Mouse (Mus musculus) CH12.LX (cell line): ENCODE data around the gene Trmt10b. TPM values are rescaled to one million over a fixed set of nuclear protein-coding genes. Genes with fewer than 3 reads are reported as not detected.

Source experiments
- DNase-seq: peaks from one replicate; pipeline ENCODE4 v3.0.0-alpha.2; 2013; ENCODE audit errors: extremely low read depth
- H3K27ac ChIP-seq: 2 replicates; pipeline ENCODE4 v1.5.1; 2012; ENCODE audit warnings: low read depth, mild to moderate bottlenecking, control low read depth, moderate library complexity; ENCODE audit not compliant: insufficient read depth
- H3K27me3 ChIP-seq: replicated peaks from 2 replicates; pipeline ENCODE3; 2012; ENCODE audit warnings: inconsistent platforms
- H3K36me3 ChIP-seq, 2 experiments: replicated peaks in 1 of 2; 2 replicates each; pipeline versions ENCODE3 to v1.6.1; 2012; ENCODE audit warnings: inconsistent platforms in 1 of 2, low read length in 1 of 2, mild to moderate bottlenecking in 1 of 2, mixed read lengths in 1 of 2, moderate library complexity in 1 of 2; ENCODE audit not compliant: control insufficient read depth in 1 of 2, insufficient read depth in 1 of 2
- H3K4me1 ChIP-seq, 2 experiments: 2 replicates each; pipeline ENCODE4 v1.6.1; 2012; ENCODE audit warnings: inconsistent platforms in 1 of 2, moderate library complexity in 1 of 2; ENCODE audit not compliant: insufficient read depth in 2 of 2, control insufficient read depth in 1 of 2
- H3K4me2 ChIP-seq: 2 replicates; pipeline ENCODE4 v1.6.1; 2012; ENCODE audit warnings: low read depth, mild to moderate bottlenecking, control low read depth; ENCODE audit not compliant: poor library complexity, insufficient read depth, severe bottlenecking
- H3K4me3 ChIP-seq, 3 experiments: fragments of 150-350 bp in 1 of 3; sonication (generic) in 1 of 3; replicated peaks in 1 of 3; 2 replicates each; pipeline versions ENCODE3 to v1.5.1; 2011 to 2012; ENCODE audit warnings: low read depth in 2 of 3, low read length in 2 of 3, mild to moderate bottlenecking in 2 of 3, moderate library complexity in 2 of 3, control low read depth in 1 of 3, improper control_type of control experiment in 1 of 3, inconsistent platforms in 1 of 3, mixed read lengths in 1 of 3; ENCODE audit not compliant: poor library complexity in 1 of 3
- H3K79me2 ChIP-seq: replicated peaks from 2 replicates; pipeline ENCODE4 v1.6.1; 2012; ENCODE audit warnings: mild to moderate bottlenecking, moderate library complexity; ENCODE audit not compliant: control insufficient read depth, poor library complexity, insufficient read depth, severe bottlenecking; ENCODE audit errors: extremely low read depth
- H3K9ac ChIP-seq: 2 replicates; pipeline ENCODE4 v1.6.1; 2012; ENCODE audit warnings: low read depth, mild to moderate bottlenecking, control low read depth, moderate library complexity; ENCODE audit not compliant: insufficient read depth
- H3K9me3 ChIP-seq: replicated peaks from 2 replicates; pipeline ENCODE3; 2012; ENCODE audit warnings: low read length, inconsistent platforms, mixed read lengths
- CHD1 ChIP-seq: IDR thresholded peaks from 2 replicates; pipeline ENCODE4 v1.6.1; 2012; ENCODE audit warnings: low read depth, low read length, improper control_type of control experiment, inconsistent platforms
- ELF1 ChIP-seq: IDR thresholded peaks from 2 replicates; pipeline ENCODE4 v1.6.1; 2014; ENCODE audit warnings: low read depth, mild to moderate bottlenecking, inconsistent platforms, low read length, improper control_type of control experiment
- EP300 ChIP-seq: IDR thresholded peaks from 2 replicates; pipeline ENCODE4 v1.6.1; 2011; ENCODE audit warnings: low read length, improper control_type of control experiment
- ETS1 ChIP-seq: conservative IDR thresholded peaks from 2 replicates; pipeline ENCODE4 v1.6.1; 2012; ENCODE audit warnings: low read depth, mild to moderate bottlenecking, inconsistent platforms, low read length, improper control_type of control experiment, moderate library complexity
- IRF4 ChIP-seq: IDR thresholded peaks from 2 replicates; pipeline ENCODE4 v1.6.1; 2014; ENCODE audit warnings: low read depth, mild to moderate bottlenecking, inconsistent platforms, low read length, improper control_type of control experiment
- JUND ChIP-seq: conservative IDR thresholded peaks from 2 replicates; pipeline ENCODE4 v1.6.1; 2011; ENCODE audit warnings: low read depth, low read length, improper control_type of control experiment
- KAT2A ChIP-seq: IDR thresholded peaks from 2 replicates; pipeline ENCODE4 v1.6.1; 2012; ENCODE audit warnings: low read length, improper control_type of control experiment, inconsistent platforms; ENCODE audit not compliant: insufficient replicate concordance
- MAFK ChIP-seq: IDR thresholded peaks from 2 replicates; pipeline ENCODE4 v1.6.1; 2011; ENCODE audit warnings: low read length, improper control_type of control experiment; ENCODE audit not compliant: insufficient replicate concordance
- MAX ChIP-seq: IDR thresholded peaks from 2 replicates; pipeline ENCODE4 v1.6.1; 2011; ENCODE audit warnings: low read length, improper control_type of control experiment
- MAZ ChIP-seq: IDR thresholded peaks from 2 replicates; pipeline ENCODE4 v1.6.1; 2012; ENCODE audit warnings: low read depth, mild to moderate bottlenecking, inconsistent platforms, low read length, improper control_type of control experiment, moderate library complexity
- MEF2A ChIP-seq: IDR thresholded peaks from 2 replicates; pipeline ENCODE4 v1.6.1; 2014; ENCODE audit warnings: low read depth, mild to moderate bottlenecking, inconsistent platforms, low read length, improper control_type of control experiment, borderline replicate concordance
- MYC ChIP-seq: IDR thresholded peaks from 2 replicates; pipeline ENCODE4 v1.6.1; 2011; ENCODE audit warnings: low read depth, mild to moderate bottlenecking, improper control_type of control experiment, low read length
- NRF1 ChIP-seq: IDR thresholded peaks from 2 replicates; pipeline ENCODE4 v1.6.1; 2014; ENCODE audit warnings: low read depth, mild to moderate bottlenecking, inconsistent platforms, low read length, improper control_type of control experiment, moderate library complexity
- POLR2A ChIP-seq: IDR thresholded peaks from 2 replicates; pipeline ENCODE4 v1.6.1; 2011; ENCODE audit warnings: low read depth, mild to moderate bottlenecking, improper control_type of control experiment, low read length
- POLR2AphosphoS2 ChIP-seq: IDR thresholded peaks from 2 replicates; pipeline ENCODE4 v1.6.1; 2011; ENCODE audit warnings: low read depth, low read length, improper control_type of control experiment
- RAD21 ChIP-seq: IDR thresholded peaks from 2 replicates; pipeline ENCODE4 v1.6.1; 2011; ENCODE audit warnings: low read depth, mild to moderate bottlenecking, low read length, improper control_type of control experiment, moderate library complexity
- SIN3A ChIP-seq: IDR thresholded peaks from 2 replicates; pipeline ENCODE4 v1.6.1; 2012; ENCODE audit warnings: low read length, improper control_type of control experiment, inconsistent platforms
- SMC3 ChIP-seq: IDR thresholded peaks from 2 replicates; pipeline ENCODE4 v1.6.1; 2011; ENCODE audit warnings: low read depth, low read length, improper control_type of control experiment
- TCF12 ChIP-seq: IDR thresholded peaks from 2 replicates; pipeline ENCODE4 v1.6.1; 2014; ENCODE audit warnings: low read depth, mild to moderate bottlenecking, inconsistent platforms, low read length, improper control_type of control experiment
- USF1 ChIP-seq: IDR thresholded peaks from 2 replicates; pipeline ENCODE4 v1.6.1; 2014; ENCODE audit warnings: low read depth, mild to moderate bottlenecking, inconsistent platforms, low read length, improper control_type of control experiment
- USF2 ChIP-seq: conservative IDR thresholded peaks from 2 replicates; pipeline ENCODE4 v1.6.1; 2011; ENCODE audit warnings: low read depth, low read length, improper control_type of control experiment
- ZC3H11A ChIP-seq: IDR thresholded peaks from 2 replicates; pipeline ENCODE4 v1.6.1; 2012; ENCODE audit warnings: low read depth, mild to moderate bottlenecking, inconsistent platforms, low read length, improper control_type of control experiment
- ZKSCAN1 ChIP-seq: IDR thresholded peaks from 2 replicates; pipeline ENCODE4 v1.6.1; 2012; ENCODE audit warnings: low read depth, inconsistent platforms, low read length, improper control_type of control experiment, borderline replicate concordance
- ZNF384 ChIP-seq: IDR thresholded peaks from 2 replicates; pipeline ENCODE4 v1.6.1; 2012; ENCODE audit warnings: low read depth, low read length, improper control_type of control experiment, inconsistent platforms
- dilution Hi-C: fragments of 300-500 bp; cut with MboI; formaldehyde crosslinking; loops from 2 replicates; pipeline ENCODE4 v1.14.3; 2020; ENCODE audit warnings: low sequenced_read_pairs; ENCODE audit not compliant: extremely low pct_unique_long_range_greater_than_20kb, extremely low pct_ligation_motif_present
- in situ Hi-C: fragments of 300-500 bp; cut with MboI; formaldehyde crosslinking; loops from 3 replicates; pipeline ENCODE4 v1.14.3; 2019; ENCODE audit warnings: low sequenced_read_pairs, low pct_ligation_motif_present, low pct_unique_long_range_greater_than_20kb, mixed read lengths
- polyA plus RNA-seq: library from polyadenylated mRNA; unstranded; fragments of >175 nt; gene quantifications from 2 replicates; pipeline ENCODE4 v1.2.1, GENCODE M21; 2012; ENCODE audit warnings: low read depth; ENCODE audit not compliant: insufficient read length
- total RNA-seq, 2 experiments: library from RNA; depleted of rRNA; stranded (reverse); fragments of 300-350 nt in 1 of 2; fragments of >200 nt in 1 of 2; gene quantifications; 2 replicates each; pipeline ENCODE4 v1.2.3; 2012 to 2014

Gene Trmt10b
- total and polyA plus RNA-seq, 3 experiments: 7.6 to 13.4 (median 9.5) TPM

- Histone ChIP-seq H3K4me3 (no peak overlapping the region), H3K9ac (no peak overlapping the region), H3K79me2 (no peaks in the 10 kb centered on the region), H3K27ac (no peak overlapping the region), H3K4me1 (peaks cover 0 to 33% of the 10 kb centered on the region in 2 experiments; a peak in 2 of 4 replicates), H3K9me3 (no peaks in the 10 kb centered on the region), H3K4me2 (no peak overlapping the region), H3K36me3 (no peaks in the 10 kb centered on the region), H3K27me3 (peaks cover under 1% of the 10 kb centered on the region)
- in situ Hi-C loops: no loop called here
- dilution Hi-C loops: no loop called here
- no peak for DNase-seq
- TF ChIP-seq IRF4: no peak
- TF ChIP-seq TCF12: no peak
- no peak for TF ChIP-seq JUND
- no peak for TF ChIP-seq MAFK
- TF ChIP-seq ZKSCAN1: no peak
- TF ChIP-seq EP300: no peak
- TF ChIP-seq MAZ: no peak
- no peak for TF ChIP-seq POLR2A
- TF ChIP-seq NRF1: no peak
- no peak for TF ChIP-seq RAD21
- no peak for TF ChIP-seq USF2
- TF ChIP-seq SMC3: no peak
- TF ChIP-seq MYC: no peak
- TF ChIP-seq MAX: no peak
- TF ChIP-seq ZNF384: no peak
- TF ChIP-seq POLR2AphosphoS2: no peak
- TF ChIP-seq, all 38 proteins: peak for 0
These were observed 35.4 kb upstream of the Trmt10b start for GRCm38 (mm10) chr4:45261551-45261950.

GRCm38 (mm10) chr4:45267883-45268282 is 29.0 kb upstream of the Trmt10b start:
- Histone ChIP-seq H3K79me2 (no peaks in the 10 kb centered on the region), H3K36me3 (no peaks in the 10 kb centered on the region), H3K27ac (no peak overlapping the region), H3K9ac (no peak overlapping the region), H3K4me3 (no peak overlapping the region), H3K4me1 (no peaks in the 10 kb centered on the region), H3K27me3 (peaks cover 2% of the 10 kb centered on the region), H3K4me2 (no peak overlapping the region), H3K9me3 (no peaks in the 10 kb centered on the region)
- in situ Hi-C loops: no loop called here
- dilution Hi-C loops: no loop called here
- TF ChIP-seq RAD21 (no peak), ETS1 (no peak), TCF12 (no peak), CHD1 (no peak), MAX (no peak), SMC3 (no peak), KAT2A (no peak), MEF2A (no peak), MAZ (no peak), MAFK (no peak), SIN3A (no peak), ZC3H11A (no peak), USF1 (no peak), ELF1 (no peak), ZNF384 (no peak), NRF1 (no peak), IRF4 (no peak)
- DNase-seq: no peak
